29 mouse cellular contexts compared by ENCODE assay signal in the genomic region with DNA sequence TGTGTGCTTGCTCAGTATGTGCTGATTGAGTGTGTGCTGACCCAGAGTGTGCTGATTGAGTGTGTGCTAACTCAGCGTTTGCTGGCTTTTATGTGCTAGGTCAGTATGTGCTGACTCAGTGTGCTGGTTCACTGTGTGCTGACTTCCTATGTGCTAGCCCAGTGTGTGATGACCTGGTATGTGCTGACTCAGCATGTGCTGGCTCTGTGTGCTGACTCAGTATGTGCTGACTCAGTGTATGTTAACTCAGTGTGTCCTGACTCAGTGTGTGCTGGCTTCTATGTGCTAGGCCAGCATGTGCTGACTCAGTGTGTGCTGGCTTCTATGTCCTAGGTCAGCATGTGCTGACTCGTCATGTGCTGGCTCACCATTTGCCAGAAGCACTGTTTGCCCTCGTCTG. TPM values are rescaled to one million over a fixed set of nuclear protein-coding genes. Genes with fewer than 3 reads are reported as not detected.
DNase-seq lines count a peak whose midpoint lies in the region; ATAC-seq and TF ChIP-seq lines count a peak whose summit lies in the region.
"Had no signal": no experiment of that assay in that cellular context is flagged by ENCODE, and none has a peak within 500 bp of the region (broad histone marks: within the 10 kb centered on the region; RNA-seq: fewer than 3 reads in every experiment).

No protein-coding gene starts in this region.

- DNase-seq in midbrain, embryonic 14.5 days: no peak
- no peak for DNase-seq in MEL (ENCODE audit: low read depth, low spot score)
- no peak for DNase-seq in left cerebral cortex, postnatal 36 days (ENCODE audit: low spot score in 2 of 2)
- DNase-seq: adrenal gland, adult 8-10 months; adrenal gland, postnatal 36 days; cerebellum, adult 18-20 months; cerebellum, adult 9-10 months; cerebellum, postnatal 14 days; gastrocnemius, postnatal 10 days; gastrocnemius, postnatal 36 days; heart, adult 2 months; heart, postnatal 14 days; heart, postnatal 4 days had no signal

- ATAC-seq in intestine, postnatal 0 days: 0 out of 2 replicates have a peak, but pooled peaks have one; percentile 19
- no peak for ATAC-seq in intestine, embryonic 15.5 days
- peak; percentile 38; the same call in 1 of the 2 replicates for ATAC-seq in midbrain, embryonic 13.5 days
- no peak for ATAC-seq in midbrain, embryonic 14.5 days (ENCODE audit: low FRiP score, low TSS enrichment)
- ATAC-seq in frontal cortex, adult (ENCODE audit: low TSS enrichment): no peak
- ATAC-seq: CD4-positive, CD25-positive, alpha-beta regulatory T cell, adult 4 months; forebrain, embryonic 15.5 days; hindbrain, embryonic 16.5 days; intestine, embryonic 16.5 days had no signal

- 64% methylated on average over 3 of the region's 3 CpGs for WGBS in intestine, postnatal 0 days
- WGBS in intestine, embryonic 15.5 days: 78% methylated on average over 3 of the region's 3 CpGs
- WGBS in midbrain, embryonic 13.5 days: 83% methylated on average over 3 of the region's 3 CpGs
- WGBS in midbrain, embryonic 14.5 days: 84% methylated on average over 3 of the region's 3 CpGs

- no peaks in the 10 kb centered on the region for H3K4me1 ChIP-seq in intestine, postnatal 0 days (replicated peaks; ENCODE audit: control insufficient read depth, insufficient read depth, low read length)
- no peaks in the 10 kb centered on the region for H3K4me1 ChIP-seq in intestine, embryonic 15.5 days (replicated peaks)
- H3K4me1 ChIP-seq in midbrain, embryonic 13.5 days (replicated peaks): peaks cover 28% of the 10 kb centered on the region
- peaks cover 8% of the 10 kb centered on the region; the same call in 1 of the 2 replicates for H3K4me1 ChIP-seq in midbrain, embryonic 14.5 days (ENCODE audit: control insufficient read depth, insufficient read depth, low read length)
- H3K4me1 ChIP-seq in MEL (ENCODE audit: control insufficient read depth in 1 of 2, insufficient read depth in 2 of 2, low read length in 2 of 2): no peaks in the 10 kb centered on the region
- H3K4me1 ChIP-seq: heart, embryonic 13.5 days had no signal

- H3K9me3 ChIP-seq in intestine, postnatal 0 days (ENCODE audit: control insufficient read depth): no peaks in the 10 kb centered on the region
- H3K9me3 ChIP-seq in intestine, embryonic 15.5 days: no peaks in the 10 kb centered on the region
- no peaks in the 10 kb centered on the region for H3K9me3 ChIP-seq in midbrain, embryonic 13.5 days
- no peaks in the 10 kb centered on the region for H3K9me3 ChIP-seq in midbrain, embryonic 14.5 days (ENCODE audit: control insufficient read depth, low read length)
- no peaks in the 10 kb centered on the region for H3K9me3 ChIP-seq in MEL (replicated peaks; ENCODE audit: insufficient read depth, low read length)
- H3K9me3 ChIP-seq: embryonic facial prominence, embryonic 13.5 days; forebrain, embryonic 12.5 days; forebrain, embryonic 15.5 days; heart, embryonic 10.5 days; heart, embryonic 13.5 days; hindbrain, embryonic 12.5 days had no signal

- TF ChIP-seq POLR2A in MEL (IDR thresholded peaks at IDR 0.05; ENCODE audit: control insufficient read depth in 1 of 2, insufficient read depth in 1 of 2, low read depth in 1 of 2, low read length in 2 of 2, poor library complexity in 1 of 2): no peak

- no peaks in the 10 kb centered on the region for H3K79me2 ChIP-seq in MEL (ENCODE audit: control insufficient read depth, insufficient read depth, low read length, poor library complexity)

- no peaks in the 10 kb centered on the region for H3K36me3 ChIP-seq in intestine, postnatal 0 days (ENCODE audit: control insufficient read depth, insufficient read depth)
- no peaks in the 10 kb centered on the region for H3K36me3 ChIP-seq in intestine, embryonic 15.5 days
- no peaks in the 10 kb centered on the region for H3K36me3 ChIP-seq in midbrain, embryonic 13.5 days
- no peaks in the 10 kb centered on the region for H3K36me3 ChIP-seq in midbrain, embryonic 14.5 days (ENCODE audit: control insufficient read depth, insufficient read depth, low read length)
- H3K36me3 ChIP-seq in MEL (ENCODE audit: control insufficient read depth in 1 of 2, insufficient read depth in 2 of 2, low read length in 2 of 2): no peaks in the 10 kb centered on the region
- H3K36me3 ChIP-seq: embryonic facial prominence, embryonic 13.5 days; forebrain, embryonic 12.5 days; forebrain, embryonic 15.5 days; G1E; heart, embryonic 10.5 days; heart, embryonic 13.5 days; hindbrain, embryonic 12.5 days had no signal

- intact Hi-C loops in left cerebral cortex, postnatal 36 days (cut with DNase I): no loop called here

- no peak for TF ChIP-seq RAD21 in MEL (IDR thresholded peaks at IDR 0.05; ENCODE audit: low read depth, low read length)

- H3K9ac ChIP-seq in intestine, postnatal 0 days (ENCODE audit: low read depth, low read length): no peak overlapping the region
- no peak overlapping the region for H3K9ac ChIP-seq in intestine, embryonic 15.5 days
- no peak overlapping the region for H3K9ac ChIP-seq in midbrain, embryonic 13.5 days (replicated peaks)
- no peak overlapping the region for H3K9ac ChIP-seq in midbrain, embryonic 14.5 days (replicated peaks; ENCODE audit: low read length)
- no peak overlapping the region for H3K9ac ChIP-seq in MEL (ENCODE audit: control insufficient read depth, low read depth, low read length, poor library complexity, severe bottlenecking)
- H3K9ac ChIP-seq: embryonic facial prominence, embryonic 13.5 days; forebrain, embryonic 12.5 days; forebrain, embryonic 15.5 days; heart, embryonic 13.5 days; hindbrain, embryonic 12.5 days had no signal

- no peak overlapping the region for H3K4me2 ChIP-seq in intestine, postnatal 0 days (replicated peaks; ENCODE audit: low read depth)
- H3K4me2 ChIP-seq in intestine, embryonic 15.5 days (replicated peaks): no peak overlapping the region
- no peak overlapping the region for H3K4me2 ChIP-seq in midbrain, embryonic 13.5 days (replicated peaks)
- no peak overlapping the region for H3K4me2 ChIP-seq in midbrain, embryonic 14.5 days (ENCODE audit: low read length)
- H3K4me2 ChIP-seq: embryonic facial prominence, embryonic 13.5 days; forebrain, embryonic 12.5 days; forebrain, embryonic 15.5 days; heart, embryonic 13.5 days; hindbrain, embryonic 12.5 days had no signal

- H3K27ac ChIP-seq in intestine, postnatal 0 days (ENCODE audit: low read depth, low read length): no peak overlapping the region
- no peak overlapping the region for H3K27ac ChIP-seq in intestine, embryonic 15.5 days
- H3K27ac ChIP-seq in midbrain, embryonic 13.5 days: no peak overlapping the region
- no peak overlapping the region for H3K27ac ChIP-seq in midbrain, embryonic 14.5 days (replicated peaks; ENCODE audit: low read depth, low read length)
- no peak overlapping the region for H3K27ac ChIP-seq in MEL (ENCODE audit: control insufficient read depth, low read depth, low read length)
- H3K27ac ChIP-seq: embryonic facial prominence, embryonic 13.5 days; forebrain, embryonic 12.5 days; forebrain, embryonic 15.5 days; heart, adult 2 months; heart, embryonic 10.5 days; heart, embryonic 13.5 days; hindbrain, embryonic 12.5 days had no signal

- no peak for TF ChIP-seq CTCF in intestine, postnatal 0 days (IDR thresholded peaks at IDR 0.05; ENCODE audit: low read depth)
- TF ChIP-seq CTCF in MEL (IDR thresholded peaks at IDR 0.05 in 2 of 3, conservative IDR thresholded peaks at IDR 0.05 in 1 of 3; ENCODE audit: control insufficient read depth in 1 of 3, insufficient read depth in 1 of 3, low read depth in 2 of 3, low read length in 3 of 3, poor library complexity in 1 of 3, severe bottlenecking in 1 of 3): no peak

- no peak for TF ChIP-seq EP300 in MEL (IDR thresholded peaks at IDR 0.05; ENCODE audit: low read depth in 1 of 2, low read length in 2 of 2)

- H3K4me3 ChIP-seq in intestine, postnatal 0 days (ENCODE audit: low read depth, low read length): no peak overlapping the region
- no peak overlapping the region for H3K4me3 ChIP-seq in intestine, embryonic 15.5 days (replicated peaks)
- no peak overlapping the region for H3K4me3 ChIP-seq in midbrain, embryonic 13.5 days (replicated peaks)
- H3K4me3 ChIP-seq in midbrain, embryonic 14.5 days (replicated peaks; ENCODE audit: low read depth, low read length): no peak overlapping the region
- no peak overlapping the region for H3K4me3 ChIP-seq in MEL (ENCODE audit: control insufficient read depth in 1 of 2, insufficient read depth in 1 of 2, low read depth in 2 of 2, low read length in 2 of 2)
- H3K4me3 ChIP-seq: embryonic facial prominence, embryonic 13.5 days; erythroblast, embryonic 14.5 days; forebrain, embryonic 12.5 days; forebrain, embryonic 15.5 days; heart, adult 2 months; heart, embryonic 10.5 days; heart, embryonic 13.5 days; hindbrain, embryonic 12.5 days had no signal

- no peaks in the 10 kb centered on the region for H3K27me3 ChIP-seq in intestine, postnatal 0 days (replicated peaks; ENCODE audit: control insufficient read depth, insufficient read depth, low read length)
- H3K27me3 ChIP-seq in intestine, embryonic 15.5 days (replicated peaks): peaks cover 11% of the 10 kb centered on the region; the same call in 1 of the 2 replicates
- 0 out of 2 replicates have a peak, but pooled peaks cover 11% of the 10 kb centered on the region for H3K27me3 ChIP-seq in midbrain, embryonic 13.5 days
- H3K27me3 ChIP-seq in midbrain, embryonic 14.5 days (ENCODE audit: control insufficient read depth, insufficient read depth, low read length): no peaks in the 10 kb centered on the region
- H3K27me3 ChIP-seq in MEL (ENCODE audit: control insufficient read depth in 1 of 2, insufficient read depth in 2 of 2, low read length in 2 of 2): no peaks in the 10 kb centered on the region
- H3K27me3 ChIP-seq: forebrain, embryonic 15.5 days; hindbrain, embryonic 12.5 days had no signal

TF ChIP-seq in MEL, 35 proteins besides CTCF, POLR2A, EP300 and RAD21 (continues in another document):
- no peak for TF ChIP-seq SIN3A (IDR thresholded peaks at IDR 0.05; ENCODE audit: low read length)
- no peak for TF ChIP-seq TAL1 (IDR thresholded peaks at IDR 0.05; ENCODE audit: low read length)
- TF ChIP-seq BHLHE40 (IDR thresholded peaks at IDR 0.05; ENCODE audit: borderline replicate concordance, low read depth, low read length): no peak
- TF ChIP-seq ELF1 (IDR thresholded peaks at IDR 0.05; ENCODE audit: low read depth, low read length): no peak
- TF ChIP-seq NELFE (IDR thresholded peaks at IDR 0.05; ENCODE audit: low read depth, low read length): no peak
- TF ChIP-seq MYB (IDR thresholded peaks at IDR 0.05; ENCODE audit: low read depth, low read length): no peak

RNA-seq across cellular contexts. Expression of gene Klhdc7a, which starts 32.3 kb away (rescaled TPM):
- polyA plus RNA-seq in intestine, postnatal 0 days (2015; fragmentation: Nextera tagmentation; extraction: Ambion mirVana): 0.08 and 0.12 TPM in 2 replicates
- polyA plus RNA-seq in intestine, embryonic 15.5 days (2015; fragmentation: Nextera tagmentation; extraction: Ambion mirVana): 0.25 and 0.37 TPM in 2 replicates
- polyA plus RNA-seq in midbrain, embryonic 13.5 days (2015; fragmentation: Nextera tagmentation; extraction: Ambion mirVana): 0.46 and 0.58 TPM in 2 replicates
- polyA plus RNA-seq in midbrain, embryonic 14.5 days (2014; fragmentation: Nextera tagmentation; extraction: Ambion mirVana): 0.32 TPM in 1 of 2 replicates, not detected in the other
- under 0.01 TPM in 1 of 2 replicates, not detected in the other for total RNA-seq in MEL (2012; rRNA removed)
- polyA plus RNA-seq in MEL (2012; ENCODE audit: insufficient read depth in 1 of 2, insufficient read length in 2 of 2, low read depth in 1 of 2, low replicate concordance in 2 of 2, missing spikeins in 1 of 2): not detected
- 1 to 10 TPM; 8.1 to 9.8 TPM for total RNA-seq in left cerebral cortex, postnatal 36 days (2021)
- total RNA-seq: granulocyte monocyte progenitor cell, adult 5-6 weeks had no signal
- polyA plus RNA-seq: erythroblast, embryonic 14.5 days; G1E had no signal

Comparison
In these comparisons a context has a peak if more than half of its experiments do, and no peak if none do; other contexts are left out.
1. ATAC-seq: peak in intestine, postnatal 0 days (single experiment) and midbrain, embryonic 13.5 days (single experiment); none in intestine, embryonic 15.5 days (single experiment), midbrain, embryonic 14.5 days (single experiment) and frontal cortex, adult (single experiment).